Mouse (Mus musculus): ENCODE measurements around the gene Cdkn2d.
"Not testable (repeated sequence)": the region's sequence is repeated elsewhere in the genome, so short reads cannot be mapped to it uniquely, and the experiment has no call there.

Cdkn2d gene

DNA sequence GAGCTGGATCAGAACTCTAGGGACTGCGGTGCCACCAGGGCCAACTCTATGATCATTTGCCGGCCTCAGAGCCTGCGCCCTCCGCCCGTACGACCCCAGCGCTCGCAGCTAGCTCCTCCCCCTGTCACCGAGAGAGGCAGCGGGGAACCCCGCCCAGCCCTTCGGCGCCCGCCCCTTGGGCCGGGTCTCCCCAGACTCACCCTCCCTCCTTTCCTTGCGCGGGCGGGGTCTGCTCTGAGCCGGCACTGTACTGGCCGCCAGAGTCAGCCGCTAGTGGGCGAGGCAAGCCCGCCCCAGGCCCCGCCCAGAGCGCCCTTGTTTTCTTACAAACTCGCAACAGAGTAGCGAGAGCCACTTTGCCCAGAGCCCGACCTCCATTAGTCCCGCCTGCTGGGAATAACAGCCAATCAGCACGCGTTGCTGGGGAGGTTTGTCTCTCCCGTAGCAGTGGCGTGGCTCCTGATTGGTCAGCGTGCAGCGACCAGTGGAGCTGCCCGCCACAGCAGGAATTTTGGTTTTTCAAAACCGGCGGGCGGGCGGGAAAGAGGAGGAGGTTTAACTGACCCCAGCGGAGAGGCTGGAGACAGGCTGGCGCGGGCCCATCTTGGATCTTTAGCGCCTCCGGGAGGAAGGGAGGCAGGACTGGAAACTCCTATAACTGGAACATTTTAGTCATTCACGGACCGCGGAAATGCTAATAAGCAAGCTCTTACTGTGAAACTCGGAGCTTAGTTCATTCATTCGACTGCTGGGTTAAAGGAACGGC, at the start of gene Cdkn2d:
Gene Cdkn2d, minus strand, starts transcription at position 386 of the 766 bp plus-strand sequence.
- peak; percentile 100 for DNase-seq (ENCODE audit: low read depth, low spot score)

- DNase-seq (ENCODE audit: low read depth, low spot score), result no peak
Observed at GRCm38 (mm10) chr9:21340411-21340810, 49.2 kb upstream of the Cdkn2d start.

- DNase-seq (ENCODE audit: low read depth, low spot score), result peak; percentile 70
Observed at GRCm38 (mm10) chr9:21337652-21338051, 46.4 kb upstream of the Cdkn2d start.

GRCm38 (mm10) chr9:21336491-21336890, 45.3 kb upstream of the Cdkn2d start:
- no peak for DNase-seq (ENCODE audit: low read depth, low spot score)

- DNase-seq (ENCODE audit: low read depth, low spot score), result no peak
Observed at GRCm38 (mm10) chr9:21335391-21335790, 44.2 kb upstream of the Cdkn2d start.

DNA sequence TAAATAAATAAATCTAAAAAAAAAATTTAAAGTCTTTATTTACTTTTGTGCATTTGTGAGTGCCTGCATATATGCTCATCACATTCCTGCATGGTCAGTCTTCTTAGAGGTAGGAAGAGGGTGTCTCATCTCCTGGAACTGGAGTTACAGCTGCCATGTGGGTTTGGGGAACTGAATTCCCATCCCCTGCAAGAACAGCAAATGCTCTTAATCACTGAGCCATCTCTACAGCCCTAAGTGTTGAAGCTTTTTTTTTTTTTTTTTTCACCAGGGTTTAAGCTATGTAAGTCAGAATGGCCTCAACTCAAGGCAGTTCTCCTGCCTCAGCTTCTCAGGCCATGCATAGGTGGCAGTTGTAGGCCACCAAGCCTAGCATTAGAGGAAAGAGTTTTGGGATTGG, 43.5 kb upstream of the Cdkn2d start:
- DNase-seq (ENCODE audit: low read depth, low spot score), result no peak

- no peak for DNase-seq (ENCODE audit: low read depth, low spot score)
Observed at GRCm38 (mm10) chr9:21333523-21333922, 42.3 kb upstream of the Cdkn2d start.

DNA sequence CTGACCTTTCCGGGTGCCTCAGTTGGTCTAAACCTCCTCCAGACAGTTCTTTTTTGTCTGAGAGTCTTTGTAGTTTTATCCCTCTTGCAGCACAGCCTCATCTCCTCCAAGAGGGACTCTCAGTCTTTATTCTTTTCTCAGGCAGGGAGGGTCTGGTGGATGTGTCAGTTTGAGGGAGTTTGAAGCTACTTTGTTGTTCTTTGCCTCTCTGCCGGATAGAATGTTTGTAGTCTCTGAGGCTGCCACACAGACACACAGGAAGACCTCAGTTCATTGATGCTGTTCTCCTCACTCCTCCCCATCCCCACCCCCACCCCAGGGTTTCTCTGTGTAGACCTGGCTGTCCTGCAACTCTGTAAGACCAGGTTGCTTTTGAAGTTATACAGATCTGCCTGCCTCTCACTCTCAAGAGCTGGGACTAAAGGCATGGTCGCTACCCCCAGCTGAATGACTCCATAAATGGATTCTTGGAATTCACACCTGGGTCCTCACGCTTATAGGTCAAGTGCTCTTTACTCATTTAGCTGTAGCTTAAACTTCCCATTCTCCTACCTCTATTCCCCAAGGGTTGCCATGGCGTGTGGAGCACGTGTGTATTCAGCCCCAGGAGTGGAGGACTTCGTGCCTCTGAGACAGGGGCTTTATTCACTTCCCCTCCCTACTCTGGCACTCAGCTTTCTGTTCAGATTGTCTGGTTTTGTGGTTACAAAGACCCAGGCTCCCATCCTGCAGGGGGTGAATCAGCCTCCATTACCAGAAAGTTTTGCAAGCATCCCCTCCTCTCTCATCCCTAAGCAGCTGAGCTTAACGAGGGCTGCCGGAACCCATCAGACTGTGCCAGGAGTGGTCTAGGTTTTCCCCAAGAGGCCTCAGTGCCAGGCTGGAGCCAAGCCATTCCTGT, 41.2 kb upstream of the Cdkn2d start:
- DNase-seq (ENCODE audit: low read depth, low spot score), result no peak

DNA sequence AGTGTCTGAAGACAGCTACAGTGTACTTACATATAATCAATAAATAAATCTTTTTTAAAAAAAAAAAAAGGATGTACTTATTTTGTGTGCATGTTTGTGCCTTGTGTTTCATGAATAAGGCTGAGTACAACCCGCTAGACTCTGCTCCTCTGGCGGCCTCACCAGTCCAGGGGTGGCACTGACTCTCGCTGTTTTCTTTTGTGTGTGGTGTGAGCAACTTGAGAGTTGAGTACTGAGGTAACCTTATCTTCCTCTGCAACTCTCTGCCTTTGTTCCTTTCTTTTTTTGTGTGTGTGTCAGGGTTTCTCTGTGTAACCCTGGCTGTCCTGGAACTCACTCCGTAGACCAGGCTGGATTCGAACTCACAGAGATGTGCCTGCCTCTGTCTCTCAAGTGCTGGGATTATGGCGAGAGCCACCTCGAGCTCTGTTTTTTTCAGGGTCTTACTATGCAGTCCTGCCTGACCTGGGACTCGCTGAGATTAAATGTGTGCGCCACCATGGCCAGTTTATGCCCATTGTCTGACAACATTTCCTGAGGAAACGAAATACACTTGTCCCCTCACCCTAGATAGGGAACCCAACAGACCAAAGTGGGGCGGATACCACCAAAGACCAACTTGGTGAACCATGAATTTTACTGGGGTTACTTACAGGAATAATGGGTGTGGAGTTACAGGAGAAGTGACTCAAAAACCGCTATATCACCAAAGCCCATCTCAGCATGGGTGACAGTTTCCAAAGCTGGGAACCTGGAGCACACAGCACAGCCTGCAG, 40.3 kb upstream of the Cdkn2d start:
- no peak for DNase-seq (ENCODE audit: low read depth, low spot score)

DNA sequence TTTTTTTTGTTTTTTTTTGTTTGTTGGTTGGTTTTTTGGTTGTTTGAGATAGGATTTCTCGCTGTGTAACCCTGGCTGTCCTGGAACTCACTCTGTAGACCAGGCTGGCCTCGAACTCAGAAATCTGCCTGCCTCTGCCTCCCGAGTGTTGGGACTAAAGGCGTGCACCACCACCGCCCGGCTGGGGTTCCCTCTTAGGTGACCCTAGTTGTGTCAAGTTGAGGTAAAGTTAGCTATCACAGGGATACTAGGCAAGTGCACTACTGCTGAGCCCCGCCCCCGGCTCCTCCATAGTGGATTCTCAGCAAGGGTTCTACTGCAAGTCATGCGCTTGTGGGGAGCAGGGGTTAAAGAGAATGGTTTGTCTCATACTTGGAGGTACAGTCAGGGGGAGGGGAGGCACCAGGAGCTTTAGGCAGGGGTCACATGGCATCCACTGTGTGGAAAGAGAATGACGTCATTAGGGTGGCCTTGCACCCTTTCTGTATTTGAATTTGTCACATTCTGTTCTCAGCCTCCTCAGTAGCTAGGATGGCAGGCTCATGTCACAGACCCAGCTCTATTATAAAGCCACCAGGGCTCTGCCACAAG, 38.6 kb upstream of the Cdkn2d start:
- DNase-seq (ENCODE audit: low read depth, low spot score), result no peak

DNA sequence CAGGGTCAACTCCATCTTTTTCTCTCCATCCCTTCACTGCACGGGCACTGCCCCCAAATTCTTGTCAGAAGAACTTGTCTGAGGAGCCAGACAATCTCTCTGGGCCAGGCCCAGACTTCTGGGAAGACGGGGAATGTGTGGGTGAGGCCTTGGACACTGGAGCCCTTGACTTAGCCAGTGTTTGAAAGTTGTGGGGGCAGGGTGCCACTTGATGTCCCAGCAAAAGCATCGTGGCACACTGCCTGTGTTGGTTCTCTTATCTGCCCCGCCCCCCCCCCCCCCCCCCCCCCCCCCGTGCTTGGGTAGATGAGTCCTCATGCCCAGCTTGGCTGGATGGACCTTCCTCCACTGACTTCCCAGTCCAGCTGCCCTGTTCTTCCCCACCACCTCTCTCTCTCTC, 37.8 kb upstream of the Cdkn2d start:
- DNase-seq (ENCODE audit: low read depth, low spot score), result no peak

DNA sequence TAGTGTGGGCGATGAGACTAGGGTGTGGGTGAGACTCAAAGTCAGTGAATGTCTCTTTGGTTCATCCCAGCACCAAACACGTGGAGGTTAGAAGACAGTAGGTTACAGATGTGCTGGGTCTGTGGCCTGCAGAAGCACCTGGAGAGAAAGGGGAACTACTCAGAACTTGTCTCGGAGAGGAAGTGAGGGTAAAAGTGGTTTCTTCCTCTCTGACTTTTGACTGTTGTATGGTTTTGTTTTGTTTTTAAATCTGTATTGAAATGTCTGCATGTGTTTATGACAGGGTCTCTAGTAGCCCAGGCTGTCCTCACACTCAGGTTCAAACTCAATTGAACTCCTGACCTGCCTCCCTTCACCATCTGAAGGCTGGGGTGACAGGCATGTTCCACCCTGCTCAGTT, 36.8 kb upstream of the Cdkn2d start:
- DNase-seq (ENCODE audit: low read depth, low spot score), result no peak

- DNase-seq (ENCODE audit: low read depth, low spot score), result no peak
Observed at GRCm38 (mm10) chr9:21327569-21327968, 36.4 kb upstream of the Cdkn2d start.

DNA sequence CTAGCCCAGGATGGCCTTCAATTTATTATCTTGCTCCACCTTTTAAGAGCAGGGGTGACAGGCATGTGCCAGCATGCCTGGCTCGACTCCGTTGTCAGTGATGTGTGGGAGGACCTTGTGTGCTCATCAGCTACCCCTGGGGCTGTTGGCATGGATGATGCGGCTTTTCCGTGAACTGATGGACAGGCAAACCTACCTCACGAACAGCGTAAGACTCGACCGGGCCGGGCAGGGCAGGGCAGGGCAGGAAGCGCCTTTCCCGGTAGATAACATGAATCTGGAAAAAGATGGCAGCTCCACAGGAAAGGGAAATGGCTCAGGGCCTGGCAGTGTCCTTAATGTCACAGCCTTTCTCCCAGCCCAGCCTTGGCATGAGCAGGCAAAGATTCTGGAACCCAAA, 33.1 kb upstream of the Cdkn2d start:
- no peak for DNase-seq (ENCODE audit: low read depth, low spot score)

- DNase-seq (ENCODE audit: low read depth, low spot score), result not testable (repeated sequence)
Observed at GRCm38 (mm10) chr9:21322917-21323297, 31.7 kb upstream of the Cdkn2d start.

- peak; percentile 53 for DNase-seq (ENCODE audit: low read depth, low spot score)
Observed at GRCm38 (mm10) chr9:21322211-21322916, 31.2 kb upstream of the Cdkn2d start.

DNA sequence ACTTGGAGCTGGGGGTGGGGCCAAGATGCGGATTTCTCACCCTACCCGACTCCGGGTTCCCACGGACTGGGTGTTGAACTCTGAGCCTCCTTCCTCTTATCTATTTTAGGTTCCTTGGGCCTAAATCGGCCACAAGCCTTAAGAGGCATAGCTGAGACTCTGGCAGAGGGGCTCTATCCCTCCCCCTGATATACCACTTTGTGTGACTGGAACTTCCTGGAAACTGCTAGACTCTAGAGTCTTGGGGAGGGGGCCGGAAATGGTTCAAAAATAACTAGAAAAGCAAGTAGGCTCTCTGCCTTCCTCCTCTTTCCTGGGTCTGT, 30.3 kb upstream of the Cdkn2d start:
- peak; percentile 56 for DNase-seq (ENCODE audit: low read depth, low spot score)

GRCm38 (mm10) chr9:21320619-21321512, 29.7 kb upstream of the Cdkn2d start, which contains the start of gene Slc44a2:
Gene Slc44a2, plus strand, starts transcription at chr9:21320698.
- DNase-seq (ENCODE audit: low read depth, low spot score), result peak; percentile 91

GRCm38 (mm10) chr9:21320280-21320618, 29.0 kb upstream of the Cdkn2d start:
- DNase-seq (ENCODE audit: low read depth, low spot score), result no peak

GRCm38 (mm10) chr9:21319503-21319902, 28.3 kb upstream of the Cdkn2d start:
- DNase-seq (ENCODE audit: low read depth, low spot score), result no peak
